ENCODE assay signal across 16 mouse cellular contexts in genomic region chr15:89063001-89063400, GRCm38 (mm10). TPM values are rescaled to one million over a fixed set of nuclear protein-coding genes. Genes with fewer than 3 reads are reported as not detected.
"Had no signal": no experiment of that assay in that cellular context is flagged by ENCODE, and none has a peak within 500 bp of the region (broad histone marks: within the 10 kb centered on the region; RNA-seq: fewer than 3 reads in every experiment).

No protein-coding gene starts in this region.

- H3K27ac ChIP-seq: left cerebral cortex, adult 2 months; limb, embryonic 10.5 days; liver, embryonic 15.5 days; midbrain, embryonic 15.5 days; neural tube, embryonic 12.5 days; stomach, postnatal 0 days had no signal

- H3K4me3 ChIP-seq: left cerebral cortex, adult 2 months; limb, embryonic 10.5 days; liver, embryonic 15.5 days; midbrain, embryonic 15.5 days; neural tube, embryonic 12.5 days had no signal

- H3K9ac ChIP-seq: liver, embryonic 15.5 days; midbrain, embryonic 15.5 days; neural tube, embryonic 12.5 days had no signal

- H3K4me2 ChIP-seq: liver, embryonic 11.5 days; liver, embryonic 15.5 days; midbrain, embryonic 15.5 days; neural tube, embryonic 12.5 days had no signal

- H3K36me3 ChIP-seq: limb, embryonic 10.5 days; liver, embryonic 15.5 days; neural tube, embryonic 12.5 days had no signal

- DNase-seq: kidney, adult 8-10 months; kidney, postnatal 36 days; lung, adult 2 months; lung, postnatal 36 days; thymus, postnatal 36 days had no signal

- H3K9me3 ChIP-seq: limb, embryonic 10.5 days; liver, embryonic 15.5 days; midbrain, embryonic 15.5 days; neural tube, embryonic 12.5 days had no signal

- ATAC-seq: lung, postnatal 0 days; midbrain, embryonic 15.5 days had no signal

RNA-seq across cellular contexts. Expression of gene Panx2, which starts 3.5 kb away (rescaled TPM):
- total RNA-seq: megakaryocyte progenitor cell, adult 5-6 weeks; monocyte, adult 5-6 weeks; neutrophil, adult 5-6 weeks had no signal
- polyA plus RNA-seq: liver, embryonic 15.5 days had no signal
